Mouse (Mus musculus): ENCODE results near the gene Taf1d. TPM values are rescaled to one million over a fixed set of nuclear protein-coding genes. Genes with fewer than 3 reads are reported as not detected.

Taf1d gene
- 179 and 188 TPM in 2 replicates for total RNA-seq (2014; rRNA removed)
- 4.1 and 6.8 TPM in 2 replicates for polyA plus RNA-seq (2012; rRNA removed)

GRCm38 (mm10) chr9:15305503-15306397 lies at the start of gene Taf1d:
Gene Taf1d, plus strand, starts transcription at chr9:15306214.
- peak; percentile 93 for DNase-seq (ENCODE audit: extremely low read depth, low read depth, low spot score)
- peak within 1 kb of the TSS; percentile 76 for H3K27ac ChIP-seq (replicated peaks; ENCODE audit: insufficient read depth, low read depth, low read length)
- H3K4me3 ChIP-seq (ENCODE audit: insufficient read depth, low read depth, low read length): peak within 1 kb of the TSS; percentile 79
- TF ChIP-seq CTCF (IDR thresholded peaks at IDR 0.05; ENCODE audit: low read depth, low read length): no peak
- peak; percentile 88 for TF ChIP-seq POLR2A (IDR thresholded peaks at IDR 0.05; ENCODE audit: extremely low read depth, insufficient read depth, low read length)
- 3% methylated on average over 45 of the region's 45 CpGs for WGBS
- no peaks in the 10 kb centered on the region for H3K27me3 ChIP-seq (ENCODE audit: control insufficient read depth, insufficient read depth, low read length)
- H3K9ac ChIP-seq (ENCODE audit: low read depth, low read length): peak within 1 kb of the TSS; percentile 93
- peaks cover 26% of the 10 kb centered on the region for H3K36me3 ChIP-seq (ENCODE audit: control insufficient read depth, insufficient read depth, low read length)
- H3K79me2 ChIP-seq (ENCODE audit: control insufficient read depth, insufficient read depth, low read length): peaks cover 3% of the 10 kb centered on the region; the same call in 1 of the 2 replicates
- peaks cover 17% of the 10 kb centered on the region for H3K4me1 ChIP-seq (ENCODE audit: control insufficient read depth, insufficient read depth, low read length)

GRCm38 (mm10) chr9:15256214-15256613 lies 49.8 kb upstream of the Taf1d start:
- Histone ChIP-seq H3K27me3 (ENCODE audit: control insufficient read depth, insufficient read depth, low read length) (no peaks in the 10 kb centered on the region), H3K9ac (ENCODE audit: low read depth, low read length) (no peak overlapping the region), H3K4me3 (ENCODE audit: insufficient read depth, low read depth, low read length) (no peak overlapping the region), H3K4me1 (ENCODE audit: control insufficient read depth, insufficient read depth, low read length) (no peaks in the 10 kb centered on the region), H3K79me2 (ENCODE audit: control insufficient read depth, insufficient read depth, low read length) (no peaks in the 10 kb centered on the region), H3K36me3 (ENCODE audit: control insufficient read depth, insufficient read depth, low read length) (peaks cover 3% of the 10 kb centered on the region; the same call in 1 of the 2 replicates), H3K27ac (replicated peaks; ENCODE audit: insufficient read depth, low read depth, low read length) (no peak overlapping the region)
- TF ChIP-seq CTCF (IDR thresholded peaks at IDR 0.05; ENCODE audit: low read depth, low read length) (no peak), POLR2A (IDR thresholded peaks at IDR 0.05; ENCODE audit: extremely low read depth, insufficient read depth, low read length) (no peak)
- WGBS: 65% methylated on average over 3 of the region's 3 CpGs
- no peak for DNase-seq (ENCODE audit: extremely low read depth, low read depth, low spot score)

- no peak overlapping the region for H3K4me3 ChIP-seq (ENCODE audit: insufficient read depth, low read depth, low read length)
- TF ChIP-seq POLR2A (IDR thresholded peaks at IDR 0.05; ENCODE audit: extremely low read depth, insufficient read depth, low read length) (no peak), CTCF (IDR thresholded peaks at IDR 0.05; ENCODE audit: low read depth, low read length) (no peak)
- DNase-seq (ENCODE audit: extremely low read depth, low read depth, low spot score): no peak
- H3K4me1 ChIP-seq (ENCODE audit: control insufficient read depth, insufficient read depth, low read length): no peaks in the 10 kb centered on the region
- H3K36me3 ChIP-seq (ENCODE audit: control insufficient read depth, insufficient read depth, low read length): peaks cover 41% of the 10 kb centered on the region
- 91% methylated on average over 8 of the region's 8 CpGs for WGBS
- H3K9ac ChIP-seq (ENCODE audit: low read depth, low read length): no peak overlapping the region
- H3K27ac ChIP-seq (replicated peaks; ENCODE audit: insufficient read depth, low read depth, low read length): no peak overlapping the region
- H3K79me2 ChIP-seq (ENCODE audit: control insufficient read depth, insufficient read depth, low read length): no peaks in the 10 kb centered on the region
- no peaks in the 10 kb centered on the region for H3K27me3 ChIP-seq (ENCODE audit: control insufficient read depth, insufficient read depth, low read length)
Measured at GRCm38 (mm10) chr9:15261980-15262379, 44.0 kb upstream of the Taf1d start.

- no peak overlapping the region for H3K4me3 ChIP-seq (ENCODE audit: insufficient read depth, low read depth, low read length)
- H3K27me3 ChIP-seq (ENCODE audit: control insufficient read depth, insufficient read depth, low read length): no peaks in the 10 kb centered on the region
- 95% methylated on average over 10 of the region's 10 CpGs for WGBS
- H3K9ac ChIP-seq (ENCODE audit: low read depth, low read length): no peak overlapping the region
- H3K27ac ChIP-seq (replicated peaks; ENCODE audit: insufficient read depth, low read depth, low read length): no peak overlapping the region
- no peaks in the 10 kb centered on the region for H3K79me2 ChIP-seq (ENCODE audit: control insufficient read depth, insufficient read depth, low read length)
- H3K4me1 ChIP-seq (ENCODE audit: control insufficient read depth, insufficient read depth, low read length): no peaks in the 10 kb centered on the region
- no peak for TF ChIP-seq POLR2A (IDR thresholded peaks at IDR 0.05; ENCODE audit: extremely low read depth, insufficient read depth, low read length)
- TF ChIP-seq CTCF (IDR thresholded peaks at IDR 0.05; ENCODE audit: low read depth, low read length): no peak
- H3K36me3 ChIP-seq (ENCODE audit: control insufficient read depth, insufficient read depth, low read length): peaks cover 54% of the 10 kb centered on the region
- DNase-seq (ENCODE audit: extremely low read depth, low read depth, low spot score): no peak
Measured at GRCm38 (mm10) chr9:15263487-15263886, 42.5 kb upstream of the Taf1d start.

- Histone ChIP-seq H3K27me3 (ENCODE audit: control insufficient read depth, insufficient read depth, low read length) (no peaks in the 10 kb centered on the region), H3K27ac (replicated peaks; ENCODE audit: insufficient read depth, low read depth, low read length) (no peak overlapping the region), H3K9ac (ENCODE audit: low read depth, low read length) (no peak overlapping the region), H3K36me3 (ENCODE audit: control insufficient read depth, insufficient read depth, low read length) (peaks cover 67% of the 10 kb centered on the region), H3K4me3 (ENCODE audit: insufficient read depth, low read depth, low read length) (no peak overlapping the region), H3K4me1 (ENCODE audit: control insufficient read depth, insufficient read depth, low read length) (peaks cover 4% of the 10 kb centered on the region; the same call in 1 of the 2 replicates), H3K79me2 (ENCODE audit: control insufficient read depth, insufficient read depth, low read length) (no peaks in the 10 kb centered on the region)
- 92% methylated on average over 2 of the region's 2 CpGs for WGBS
- DNase-seq (ENCODE audit: extremely low read depth, low read depth, low spot score): no peak
- TF ChIP-seq CTCF (IDR thresholded peaks at IDR 0.05; ENCODE audit: low read depth, low read length) (no peak), POLR2A (IDR thresholded peaks at IDR 0.05; ENCODE audit: extremely low read depth, insufficient read depth, low read length) (no peak)
Measured at GRCm38 (mm10) chr9:15273981-15274380, 32.0 kb upstream of the Taf1d start.

GRCm38 (mm10) chr9:15276855-15277254 lies 29.2 kb upstream of the Taf1d start:
- Histone ChIP-seq H3K27me3 (ENCODE audit: control insufficient read depth, insufficient read depth, low read length) (no peaks in the 10 kb centered on the region), H3K36me3 (ENCODE audit: control insufficient read depth, insufficient read depth, low read length) (peaks cover 42% of the 10 kb centered on the region), H3K27ac (replicated peaks; ENCODE audit: insufficient read depth, low read depth, low read length) (no peak overlapping the region), H3K79me2 (ENCODE audit: control insufficient read depth, insufficient read depth, low read length) (no peaks in the 10 kb centered on the region), H3K9ac (ENCODE audit: low read depth, low read length) (no peak overlapping the region), H3K4me1 (ENCODE audit: control insufficient read depth, insufficient read depth, low read length) (peaks cover 8% of the 10 kb centered on the region), H3K4me3 (ENCODE audit: insufficient read depth, low read depth, low read length) (no peak overlapping the region)
- 94% methylated on average over 4 of the region's 4 CpGs for WGBS
- no peak for DNase-seq (ENCODE audit: extremely low read depth, low read depth, low spot score)
- no peak for TF ChIP-seq CTCF (IDR thresholded peaks at IDR 0.05; ENCODE audit: low read depth, low read length)
- no peak for TF ChIP-seq POLR2A (IDR thresholded peaks at IDR 0.05; ENCODE audit: extremely low read depth, insufficient read depth, low read length)

All from liver, adult 2 months (tissue).